Comparison of ENCODE assay signal across 8 mouse cellular contexts in genomic region chr11:98921813-98922212, GRCm38 (mm10). TPM values are rescaled to one million over a fixed set of nuclear protein-coding genes. Genes with fewer than 3 reads are reported as not detected.
DNase-seq lines count a peak whose midpoint lies in the region; ATAC-seq and TF ChIP-seq lines count a peak whose summit lies in the region.
"Not testable (repeated sequence)": the region's sequence is repeated elsewhere in the genome, so short reads cannot be mapped to it uniquely, and the experiment has no call there.

No protein-coding gene starts in this region.

- H3K27ac ChIP-seq in CH12.LX (ENCODE audit: insufficient read depth, low read depth); gastrocnemius, adult 2 months; hindbrain, embryonic 15.5 days (replicated peaks); limb, embryonic 10.5 days; lung, postnatal 0 days (ENCODE audit: low read length); neural tube, embryonic 15.5 days (replicated peaks): not testable (repeated sequence)

- intact Hi-C loops in gastrocnemius, adult 2 months (cut with DNase I), result loop anchor here (1.0 to 10.0 kb wide), 3 partner anchors 51 to 203 kb away; no protein-coding TSS in a partner anchor

- not testable (repeated sequence) for H3K4me2 ChIP-seq in CH12.LX (ENCODE audit: insufficient read depth, low read depth, poor library complexity, severe bottlenecking); hindbrain, embryonic 15.5 days; neural tube, embryonic 15.5 days
- H3K4me2 ChIP-seq in lung, postnatal 0 days (replicated peaks; ENCODE audit: low read depth, low read length), result 0 out of 2 replicates have a peak overlapping the region, but pooled peaks have one; percentile 3

- peak in 1 of 2 experiments; percentile 44; a peak in 2 of 4 replicates for TF ChIP-seq CTCF in CH12.LX (conservative IDR thresholded peaks at IDR 0.05 in 1 of 2, IDR thresholded peaks at IDR 0.05 in 1 of 2; ENCODE audit: low read depth in 2 of 2, low read length in 2 of 2)
- TF ChIP-seq CTCF in gastrocnemius, adult 2 months (IDR thresholded peaks at IDR 0.05), result peak; percentile 56
- peak; percentile 77 for TF ChIP-seq CTCF in lung, postnatal 0 days (IDR thresholded peaks at IDR 0.05)

- H3K9me3 ChIP-seq in CH12.LX (replicated peaks; ENCODE audit: low read length); hindbrain, embryonic 15.5 days; limb, embryonic 10.5 days (replicated peaks); lung, postnatal 0 days (ENCODE audit: low read length); neural tube, embryonic 15.5 days (replicated peaks): not testable (repeated sequence)

- not testable (repeated sequence) for H3K79me2 ChIP-seq in CH12.LX (replicated peaks; ENCODE audit: control insufficient read depth, extremely low read depth, insufficient read depth, poor library complexity, severe bottlenecking)

- not testable (repeated sequence) for TF ChIP-seq POLR2A in CH12.LX (IDR thresholded peaks at IDR 0.05; ENCODE audit: low read depth, low read length)

- in situ Hi-C loops in CH12.LX (cut with MboI; ENCODE audit: low pct_ligation_motif_present, low pct_unique_long_range_greater_than_20kb, low sequenced_read_pairs), result not testable (repeated sequence)

- H3K36me3 ChIP-seq in CH12.LX (replicated peaks in 1 of 2; ENCODE audit: control insufficient read depth in 1 of 2, insufficient read depth in 1 of 2, low read length in 1 of 2), result peaks cover 56 to 80% of the 10 kb centered on the region in 2 experiments
- H3K36me3 ChIP-seq in hindbrain, embryonic 15.5 days; lung, postnatal 0 days (ENCODE audit: insufficient read depth, low read length); neural tube, embryonic 15.5 days: not testable (repeated sequence)
- peaks cover 62% of the 10 kb centered on the region for H3K36me3 ChIP-seq in limb, embryonic 10.5 days

- H3K4me3 ChIP-seq in CH12.LX (replicated peaks in 1 of 3; ENCODE audit: low read depth in 2 of 3, low read length in 2 of 3, poor library complexity in 1 of 3); gastrocnemius, adult 2 months; hindbrain, embryonic 15.5 days; limb, embryonic 10.5 days; lung, postnatal 0 days (ENCODE audit: low read depth, low read length); neural tube, embryonic 15.5 days (replicated peaks): not testable (repeated sequence)

- not testable (repeated sequence) for DNase-seq in CH12.LX (ENCODE audit: extremely low read depth); lung, postnatal 0 days (ENCODE audit: low spot score)
- peak; percentile 71 for DNase-seq in adrenal gland, postnatal 14 days
- DNase-seq in embryo, embryonic 10 days (ENCODE audit: low spot score), result peak; percentile 83
- DNase-seq in gastrocnemius, adult 2 months, result peak; percentile 70
- peak; percentile 77 for DNase-seq in limb, embryonic 10.5 days (ENCODE audit: low spot score)

- TF ChIP-seq EP300 in CH12.LX (IDR thresholded peaks at IDR 0.05; ENCODE audit: low read length); lung, postnatal 0 days (IDR thresholded peaks at IDR 0.05): not testable (repeated sequence)

- peak; percentile 35 for TF ChIP-seq RAD21 in CH12.LX (IDR thresholded peaks at IDR 0.05; ENCODE audit: low read depth, low read length)

- H3K9ac ChIP-seq in CH12.LX (ENCODE audit: insufficient read depth, low read depth); hindbrain, embryonic 15.5 days; lung, postnatal 0 days (replicated peaks; ENCODE audit: low read depth); neural tube, embryonic 15.5 days (replicated peaks): not testable (repeated sequence)

- dilution Hi-C loops in CH12.LX (cut with MboI; ENCODE audit: extremely low pct_ligation_motif_present, extremely low pct_unique_long_range_greater_than_20kb, low sequenced_read_pairs), result not testable (repeated sequence)

- not testable (repeated sequence) for H3K27me3 ChIP-seq in CH12.LX (replicated peaks); hindbrain, embryonic 15.5 days; limb, embryonic 10.5 days (ENCODE audit: low read depth, poor library complexity, severe bottlenecking); lung, postnatal 0 days (replicated peaks; ENCODE audit: insufficient read depth, low read length); neural tube, embryonic 15.5 days (replicated peaks)

- 0 out of 2 replicates have a peak, but pooled peaks have one; percentile 5 for ATAC-seq in hindbrain, embryonic 15.5 days (ENCODE audit: low FRiP score, low read depth)
- peak; percentile 13; the same call in 1 of the 2 replicates for ATAC-seq in lung, postnatal 0 days
- ATAC-seq in neural tube, embryonic 15.5 days (ENCODE audit: low FRiP score), result peak; percentile 54

- peaks cover 20 to 54% of the 10 kb centered on the region in 2 experiments for H3K4me1 ChIP-seq in CH12.LX (ENCODE audit: control insufficient read depth in 1 of 2, insufficient read depth in 2 of 2)
- H3K4me1 ChIP-seq in hindbrain, embryonic 15.5 days (replicated peaks), result peaks cover 39% of the 10 kb centered on the region
- peaks cover 76% of the 10 kb centered on the region for H3K4me1 ChIP-seq in limb, embryonic 10.5 days
- H3K4me1 ChIP-seq in lung, postnatal 0 days (ENCODE audit: insufficient read depth, low read depth, low read length), result peaks cover 21% of the 10 kb centered on the region
- H3K4me1 ChIP-seq in neural tube, embryonic 15.5 days, result peaks cover 47% of the 10 kb centered on the region

- WGBS in hindbrain, embryonic 15.5 days, result 49% methylated on average over 15 of the region's 15 CpGs
- 57% methylated on average over 15 of the region's 15 CpGs for WGBS in limb, embryonic 10.5 days
- 43% methylated on average over 15 of the region's 15 CpGs for WGBS in lung, postnatal 0 days
- WGBS in neural tube, embryonic 15.5 days, result 45% methylated on average over 15 of the region's 15 CpGs

TF ChIP-seq in CH12.LX, 34 proteins besides CTCF, POLR2A, EP300 and RAD21:
- peak; percentile 36 for TF ChIP-seq SMC3 (IDR thresholded peaks at IDR 0.05; ENCODE audit: low read depth, low read length)

RNA-seq across cellular contexts. Expression of gene Rara, which starts 5.8 kb away (rescaled TPM):
- total RNA-seq in CH12.LX (2012; rRNA removed), result 11.1 and 12.1 TPM in 2 replicates
- total RNA-seq in CH12.LX (2014; rRNA removed), result 2.7 and 4.5 TPM in 2 replicates
- polyA plus RNA-seq in CH12.LX (2012; ENCODE audit: insufficient read length, low read depth), result 12.4 and 13.7 TPM in 2 replicates
- 24.5 and 29.3 TPM in 2 replicates for total RNA-seq in adrenal gland, postnatal 14 days (2021)
- total RNA-seq in gastrocnemius, adult 2 months (2021), result 10 to 100 TPM; 10.2 to 12.4 TPM
- polyA plus RNA-seq in hindbrain, embryonic 15.5 days (2015; fragmentation: Nextera tagmentation; extraction: Ambion mirVana), result 11.4 and 16.8 TPM in 2 replicates
- 38.4 and 43.7 TPM in 2 replicates for polyA plus RNA-seq in limb, embryonic 10.5 days (2016; fragmentation: Nextera tagmentation; extraction: Ambion mirVana)
- 26.2 and 28.8 TPM in 2 replicates for polyA plus RNA-seq in lung, postnatal 0 days (2015; fragmentation: Nextera tagmentation; extraction: Ambion mirVana)
- polyA plus RNA-seq in neural tube, embryonic 15.5 days (2015; fragmentation: Nextera tagmentation; extraction: Ambion mirVana), result 17.3 and 19.9 TPM in 2 replicates

RNA-seq across cellular contexts. Expression of gene Cdc6, which starts 14.2 kb away (rescaled TPM):
- total RNA-seq in CH12.LX (2012; rRNA removed), result 47.4 and 78.9 TPM in 2 replicates
- total RNA-seq in CH12.LX (2014; rRNA removed), result 93.7 and 99.3 TPM in 2 replicates
- polyA plus RNA-seq in CH12.LX (2012; ENCODE audit: insufficient read length, low read depth), result 81.3 and 91.9 TPM in 2 replicates
- total RNA-seq in adrenal gland, postnatal 14 days (2021), result 3.5 and 5.8 TPM in 2 replicates
- under 1 TPM in 1 of 2 experiments, not detected in 1; 0.11 TPM for total RNA-seq in gastrocnemius, adult 2 months (2021)
- polyA plus RNA-seq in hindbrain, embryonic 15.5 days (2015; fragmentation: Nextera tagmentation; extraction: Ambion mirVana), result 5.5 and 6.0 TPM in 2 replicates
- 69.9 and 79.5 TPM in 2 replicates for polyA plus RNA-seq in limb, embryonic 10.5 days (2016; fragmentation: Nextera tagmentation; extraction: Ambion mirVana)
- 2.5 and 2.6 TPM in 2 replicates for polyA plus RNA-seq in lung, postnatal 0 days (2015; fragmentation: Nextera tagmentation; extraction: Ambion mirVana)
- 3.8 and 12.0 TPM in 2 replicates for polyA plus RNA-seq in neural tube, embryonic 15.5 days (2015; fragmentation: Nextera tagmentation; extraction: Ambion mirVana)

RNA-seq across cellular contexts. Expression of gene Wipf2, which starts 58.4 kb away (rescaled TPM):
- total RNA-seq in CH12.LX (2012; rRNA removed) (4.7 TPM in 2 replicates), CH12.LX (2014; rRNA removed) (1.9 and 2.1 TPM in 2 replicates)
- polyA plus RNA-seq in CH12.LX (2012; ENCODE audit: insufficient read length, low read depth), result 7.7 and 9.7 TPM in 2 replicates
- total RNA-seq in adrenal gland, postnatal 14 days (2021), result 16.6 and 21.3 TPM in 2 replicates
- total RNA-seq in gastrocnemius, adult 2 months (2021), result 1 to 10 TPM; 6.1 to 6.6 TPM
- 4.4 and 4.5 TPM in 2 replicates for polyA plus RNA-seq in hindbrain, embryonic 15.5 days (2015; fragmentation: Nextera tagmentation; extraction: Ambion mirVana)
- polyA plus RNA-seq in limb, embryonic 10.5 days (2016; fragmentation: Nextera tagmentation; extraction: Ambion mirVana), result 5.4 and 6.2 TPM in 2 replicates
- 4.0 and 4.1 TPM in 2 replicates for polyA plus RNA-seq in lung, postnatal 0 days (2015; fragmentation: Nextera tagmentation; extraction: Ambion mirVana)
- polyA plus RNA-seq in neural tube, embryonic 15.5 days (2015; fragmentation: Nextera tagmentation; extraction: Ambion mirVana), result 3.9 and 4.8 TPM in 2 replicates
